Mouse (Mus musculus): ENCODE data around the gene Slc22a23.

Slc22a23 gene

DNA sequence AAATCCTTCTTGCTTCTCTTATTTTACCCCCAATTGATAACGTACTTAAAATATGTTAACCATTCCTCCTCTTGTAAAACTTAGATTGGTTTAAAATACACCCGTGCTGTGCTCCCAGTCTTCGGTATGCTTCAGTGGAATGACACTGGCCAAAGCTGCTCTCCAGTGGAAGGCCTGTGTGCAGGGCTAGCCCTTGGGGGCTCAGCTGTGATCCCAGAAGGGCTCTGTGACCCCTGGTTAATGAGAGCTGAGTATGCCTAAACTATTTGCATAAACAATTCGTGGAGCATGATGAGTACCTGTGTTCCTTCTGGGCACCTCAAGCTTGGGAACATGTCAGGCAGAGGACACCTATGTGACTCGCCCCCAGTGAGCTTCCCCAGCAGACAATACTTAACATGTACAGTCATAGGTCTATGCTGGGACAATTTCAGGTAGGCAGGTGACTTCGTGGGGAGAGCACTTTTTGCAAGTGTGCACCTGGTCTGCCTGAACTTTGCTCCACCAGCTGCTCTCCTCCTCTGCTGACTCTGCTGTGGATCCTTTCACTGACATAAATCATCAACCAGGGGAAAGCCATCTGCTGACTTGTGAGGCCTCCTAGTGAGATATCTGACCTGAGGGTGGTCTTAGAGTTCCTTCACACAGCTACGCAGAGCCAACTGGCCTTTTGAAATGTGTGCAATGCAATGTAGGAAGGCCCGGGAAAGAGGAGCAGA is 77.9 kb downstream of the Slc22a23 start:
- no peak for DNase-seq

DNA sequence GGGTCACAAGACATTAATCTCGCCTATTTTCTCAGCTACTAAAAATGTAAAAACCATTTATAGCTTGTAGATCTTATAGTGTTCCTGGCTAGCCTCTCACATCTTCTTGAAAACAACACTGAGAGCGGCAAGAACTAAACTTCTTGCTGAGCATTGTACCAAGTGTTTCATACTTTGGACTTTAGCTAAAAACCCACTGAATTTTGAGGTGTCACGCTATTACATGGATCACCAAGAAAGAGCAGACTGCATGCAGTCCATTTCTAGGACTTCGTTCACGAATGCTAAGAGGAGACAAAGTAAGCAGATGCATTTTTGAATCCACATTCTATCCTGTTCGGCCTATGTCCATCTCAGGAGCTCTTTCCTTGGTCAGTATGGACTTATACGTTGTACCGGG is 78.9 kb downstream of the Slc22a23 start:
- DNase-seq = no peak

DNA sequence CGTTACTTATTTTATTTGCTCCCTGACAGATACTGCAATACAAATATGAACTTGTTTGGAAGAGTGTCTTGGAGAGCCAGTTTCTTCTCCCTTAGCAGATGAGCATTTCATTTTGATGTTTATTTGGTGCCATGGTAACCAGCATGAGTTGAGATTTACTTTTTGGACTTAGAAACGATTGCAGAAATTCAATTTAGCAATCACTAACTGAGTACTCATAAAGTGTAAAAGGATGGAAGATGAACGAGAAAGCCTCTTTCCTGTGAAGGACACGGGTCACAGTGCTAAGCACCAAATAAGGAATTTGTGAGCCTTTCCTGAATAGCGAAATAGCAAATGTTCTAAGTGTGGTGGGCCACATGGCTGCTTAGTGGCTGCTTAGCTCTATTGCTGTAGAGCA is 79.4 kb downstream of the Slc22a23 start:
- no peak for DNase-seq

DNA sequence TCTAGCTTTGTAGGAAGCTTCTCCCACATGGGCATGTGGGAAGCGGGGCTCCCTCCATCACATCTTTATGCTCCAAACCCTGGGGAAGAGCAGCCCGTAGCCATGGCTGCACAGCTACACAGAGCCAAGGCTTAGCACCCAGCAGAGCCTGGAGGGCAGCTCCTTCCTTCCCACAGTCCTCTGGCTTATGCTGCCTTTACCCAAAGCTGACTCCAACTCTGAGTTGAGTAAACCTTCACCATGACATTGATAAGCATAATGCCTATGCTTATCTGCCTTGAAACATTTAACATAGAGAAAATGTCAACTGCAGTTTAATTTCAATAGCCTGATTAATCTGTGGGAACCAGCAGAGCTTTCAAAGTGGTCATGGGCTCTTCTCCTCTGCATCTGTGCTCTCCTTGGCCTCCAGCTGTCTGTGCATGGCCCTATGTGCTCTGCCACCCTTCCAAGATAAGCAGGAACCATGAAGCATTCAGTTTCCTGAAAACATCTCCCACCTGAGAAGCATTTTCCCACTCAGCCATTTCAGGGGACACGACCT is 79.9 kb downstream of the Slc22a23 start:
- no peak for DNase-seq

DNA sequence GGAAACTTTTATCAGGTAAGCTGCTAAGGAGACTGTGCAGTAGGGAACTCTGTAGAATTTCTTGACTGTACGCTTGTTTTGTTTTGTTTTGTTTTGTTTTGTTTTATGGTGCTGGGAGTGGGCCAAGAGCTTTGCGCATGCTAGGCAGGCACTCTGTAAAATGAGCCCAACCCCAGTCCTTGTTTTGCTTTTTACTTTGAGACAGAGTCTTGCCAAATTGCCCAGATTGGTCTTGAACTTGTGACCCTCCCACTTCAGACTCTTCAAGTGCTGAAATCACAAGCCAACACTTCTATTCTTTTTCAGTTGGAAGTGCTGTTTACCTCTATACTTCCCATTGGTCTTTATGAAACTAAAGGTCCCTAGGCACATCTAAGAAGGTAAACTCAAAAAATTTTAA is 80.5 kb downstream of the Slc22a23 start:
- DNase-seq = no peak

DNA sequence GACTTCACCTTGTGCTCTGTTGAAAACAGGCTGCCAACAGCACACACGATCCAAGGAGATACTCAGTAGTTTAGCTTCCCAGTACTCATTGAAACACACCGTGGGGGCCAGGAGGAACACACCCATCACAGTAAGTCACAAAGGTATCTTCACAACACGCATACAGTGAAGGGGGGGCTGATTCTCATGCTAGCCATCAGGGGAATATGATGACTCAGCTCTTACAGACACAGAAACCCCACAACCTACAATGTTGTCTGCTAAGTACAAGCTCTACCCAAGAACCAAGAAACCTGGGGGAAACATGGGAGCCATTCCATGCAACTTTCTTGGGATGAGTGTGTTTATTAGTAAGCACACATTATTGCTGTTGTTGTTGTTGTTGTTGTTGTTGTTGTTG is 86.2 kb downstream of the Slc22a23 start:
- DNase-seq = no peak

DNA sequence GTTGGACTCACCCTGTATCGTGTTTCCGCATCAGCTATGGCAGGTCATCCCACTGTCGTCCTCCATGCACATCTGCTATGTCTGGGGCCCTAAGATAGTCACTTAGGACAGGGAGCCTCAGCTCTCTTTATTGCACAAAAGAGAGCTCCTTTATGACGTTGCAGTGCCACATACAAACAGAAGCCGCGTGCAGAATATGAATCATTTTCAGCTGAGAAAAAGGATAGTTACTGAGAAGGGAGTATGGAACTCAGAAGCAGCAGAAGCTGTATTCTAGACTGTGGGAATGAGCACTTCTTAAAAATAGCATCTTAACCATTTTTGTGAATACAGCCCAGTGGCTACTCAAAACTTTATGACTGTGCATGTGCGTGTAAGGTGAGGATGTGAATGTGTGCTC is 87.8 kb downstream of the Slc22a23 start:
- DNase-seq = no peak

DNA sequence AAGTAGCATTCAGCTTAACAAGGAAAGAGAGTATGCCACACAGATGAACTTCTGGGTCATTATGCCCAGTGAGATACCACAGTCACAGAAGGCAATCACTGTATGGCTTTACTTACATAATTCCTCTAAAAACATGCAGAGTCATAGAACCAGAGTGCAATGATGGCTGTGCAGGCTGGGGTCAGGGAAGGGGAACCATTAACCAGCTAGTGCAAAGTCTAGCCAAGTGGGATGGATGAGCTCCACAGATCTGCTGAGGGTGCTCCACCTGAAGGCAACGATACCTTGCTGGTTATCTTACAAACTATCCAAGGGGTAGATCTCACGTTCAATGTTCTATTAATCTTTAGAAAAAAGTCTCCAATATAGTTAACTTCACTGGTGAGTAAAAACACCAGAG is 88.3 kb downstream of the Slc22a23 start:
- no peak for DNase-seq

DNA sequence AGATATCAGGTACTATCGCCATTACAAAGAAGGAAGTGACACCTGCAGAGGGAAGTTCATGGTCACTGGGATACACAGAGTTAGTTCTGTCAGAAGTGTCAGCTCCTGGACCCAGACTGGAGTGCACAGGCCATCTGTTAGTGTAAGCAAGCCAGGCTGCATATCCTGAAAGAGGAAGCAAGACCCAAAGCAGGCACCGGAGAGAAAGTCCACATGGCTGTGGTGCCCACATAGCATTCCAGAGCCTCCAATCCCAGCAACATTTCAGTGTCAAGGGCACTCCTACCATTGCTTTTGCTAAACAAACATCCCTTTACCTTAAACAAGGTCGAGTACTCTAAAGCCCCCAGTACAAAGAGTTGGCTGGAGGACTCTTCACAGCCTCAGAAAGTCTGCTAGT is 89.7 kb downstream of the Slc22a23 start:
- no peak for DNase-seq

DNA sequence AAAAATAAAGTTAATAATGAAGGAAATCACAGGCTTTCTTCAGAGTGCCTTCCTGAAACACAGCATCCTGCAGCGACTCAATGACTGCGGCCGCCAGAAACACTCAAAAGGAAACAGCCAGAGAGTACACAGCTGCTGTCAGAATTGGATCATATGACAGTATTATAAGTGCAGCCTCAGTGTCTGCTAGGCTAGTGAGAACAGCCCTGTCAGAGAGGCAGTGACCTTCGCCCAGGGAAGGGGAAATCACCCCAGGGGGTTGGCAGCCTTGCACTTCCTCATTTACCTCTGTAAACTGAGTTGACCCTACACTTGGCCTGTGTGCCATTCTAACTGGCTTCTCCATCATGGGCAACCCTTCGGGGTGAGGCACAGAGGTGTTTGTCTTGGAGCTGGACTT is 90.3 kb downstream of the Slc22a23 start:
- DNase-seq = peak; percentile 3 to 8

DNA sequence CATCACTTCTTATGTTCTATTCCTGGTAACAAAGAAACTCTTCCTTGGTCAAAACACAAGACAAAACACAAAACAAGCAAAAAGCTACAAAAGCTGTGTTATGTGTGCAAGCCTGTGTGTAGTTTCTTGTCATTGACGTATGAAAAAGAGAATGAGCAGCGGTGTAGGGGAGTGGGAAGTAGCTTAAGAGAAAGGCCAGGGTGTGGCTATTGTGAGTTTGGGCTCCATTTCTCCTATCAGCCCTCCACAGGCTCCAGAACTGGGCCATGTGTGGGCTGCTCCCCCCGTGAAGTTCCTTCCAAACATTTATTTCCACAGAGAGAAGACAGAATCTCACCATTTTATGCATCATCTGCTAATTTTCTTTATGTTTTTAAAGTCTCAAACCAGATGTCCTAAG is 91.2 kb downstream of the Slc22a23 start:
- DNase-seq = no peak

DNA sequence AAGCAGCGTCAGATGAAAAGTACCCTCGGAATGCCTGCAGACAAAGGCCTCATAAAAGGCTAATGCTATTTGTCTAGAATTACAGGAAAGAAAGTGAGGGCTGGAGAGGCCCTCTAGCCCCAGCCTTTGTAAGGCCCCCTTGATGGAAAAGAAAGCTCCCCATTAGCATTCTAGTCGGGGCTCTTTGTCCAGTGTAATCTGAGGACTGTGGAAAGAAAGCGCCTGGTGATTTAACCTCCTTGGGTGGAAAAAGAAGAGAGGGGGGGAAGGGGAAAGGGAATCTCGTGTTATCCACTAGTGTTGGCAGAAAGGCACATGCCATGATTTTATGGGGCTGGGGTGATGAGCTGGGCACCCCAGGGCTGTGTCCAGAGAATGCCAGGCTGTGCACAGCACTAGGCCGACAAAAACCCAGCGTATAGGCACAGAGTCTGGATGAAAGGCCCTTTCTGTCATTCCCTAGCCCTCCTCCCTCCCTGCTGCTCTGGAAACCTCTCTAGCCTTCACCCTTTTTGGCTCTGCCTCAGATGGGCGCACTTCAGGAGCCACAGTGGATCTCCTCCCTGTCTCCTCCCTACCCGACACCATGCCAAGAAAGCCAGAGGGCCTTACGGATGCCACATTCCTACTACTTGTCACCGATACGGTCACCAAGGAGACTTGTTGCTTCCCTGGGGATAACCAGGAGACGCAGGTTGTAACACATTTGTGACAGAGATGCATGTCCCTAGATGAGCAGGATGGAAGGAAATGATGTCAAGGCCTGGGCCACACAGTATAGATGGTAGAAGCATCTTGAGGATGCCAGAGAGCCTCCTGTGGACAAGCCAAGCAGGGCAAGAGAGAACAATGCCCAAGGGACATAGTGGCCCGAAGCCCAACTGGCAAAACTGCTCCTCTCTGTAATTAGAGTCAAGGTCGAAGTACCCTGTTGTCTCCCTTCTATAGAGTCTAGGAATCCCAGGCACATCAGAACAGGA is 95.8 kb downstream of the Slc22a23 start:
- DNase-seq = no peak

DNA sequence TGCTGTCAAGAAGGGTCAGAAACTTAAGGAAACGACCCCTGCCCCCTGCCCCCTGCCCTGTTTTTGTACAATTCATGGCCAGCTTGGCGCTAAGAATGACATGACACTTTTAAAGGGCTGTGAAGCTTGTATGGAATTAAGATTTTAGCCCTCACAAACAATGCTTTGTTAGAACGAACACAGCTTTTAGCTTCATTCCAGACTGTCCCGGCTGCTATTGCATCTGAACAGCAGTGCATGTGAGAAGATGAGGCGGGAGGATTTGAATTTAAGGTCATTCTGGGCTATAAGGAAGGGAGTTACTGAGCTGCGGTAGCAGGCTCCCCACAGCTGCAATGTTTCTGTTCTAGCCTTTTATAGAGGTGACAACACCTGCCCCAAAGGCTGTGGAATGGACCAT is 96.9 kb downstream of the Slc22a23 start:
- no peak for DNase-seq

DNA sequence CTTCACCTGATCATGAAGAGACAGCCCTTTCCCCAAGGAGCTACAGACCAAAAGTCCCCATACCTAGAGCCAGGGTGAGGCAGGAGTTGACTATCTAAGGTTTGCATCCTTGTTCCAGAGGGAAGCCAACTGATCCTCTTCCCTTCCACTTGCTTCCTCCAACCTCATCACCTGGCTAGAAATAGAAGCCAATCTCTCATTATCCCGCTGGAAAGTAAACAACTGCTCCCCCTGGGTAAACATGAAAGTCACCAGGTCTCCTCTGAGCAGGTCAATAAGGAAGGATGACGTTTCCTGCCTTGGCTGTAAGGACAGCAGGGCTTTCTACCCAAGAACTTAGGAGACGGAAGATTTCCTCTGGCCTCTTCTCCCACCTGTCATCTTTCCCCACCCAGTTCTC is 98.2 kb downstream of the Slc22a23 start:
- no peak for DNase-seq

DNA sequence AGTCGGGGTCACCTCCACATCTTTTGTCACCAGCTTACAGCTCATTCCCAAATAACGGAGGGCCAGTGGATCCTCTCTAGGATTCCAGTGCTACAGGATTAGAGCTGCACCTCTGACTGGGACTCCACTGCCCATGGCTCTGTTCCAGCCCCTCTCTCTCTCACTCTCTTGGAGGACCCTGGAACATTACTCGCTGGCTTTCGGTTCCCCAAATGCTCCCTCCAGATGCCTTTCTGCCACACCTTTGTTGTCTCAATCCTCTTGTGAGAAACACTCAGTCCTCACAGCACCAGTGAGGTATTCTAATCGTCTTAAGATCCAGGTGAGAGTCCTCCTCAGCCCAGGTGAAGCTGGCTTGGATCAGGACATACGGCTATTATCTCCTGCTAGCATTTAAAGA is 99.8 kb downstream of the Slc22a23 start:
- no peak for DNase-seq

DNA sequence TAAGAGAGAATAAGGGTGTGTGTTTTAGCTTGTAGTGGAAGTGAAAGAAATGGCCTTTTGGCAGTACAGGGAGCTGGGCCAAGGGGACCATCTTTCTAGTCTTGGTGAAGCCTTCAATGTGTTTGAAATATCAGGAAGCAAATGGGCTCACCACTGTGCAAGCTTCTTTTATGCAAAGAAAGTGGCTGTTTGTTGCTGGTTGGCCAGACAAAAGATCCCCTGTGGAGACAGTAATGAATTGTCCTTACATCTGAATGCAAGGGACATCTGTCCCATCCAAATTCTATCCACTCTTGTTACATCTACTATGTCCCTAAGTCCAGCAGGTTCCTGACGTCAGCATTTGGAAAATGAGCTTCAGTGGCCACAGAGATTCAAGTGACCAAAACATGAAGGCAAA is 100.8 kb downstream of the Slc22a23 start:
- DNase-seq = no peak

DNA sequence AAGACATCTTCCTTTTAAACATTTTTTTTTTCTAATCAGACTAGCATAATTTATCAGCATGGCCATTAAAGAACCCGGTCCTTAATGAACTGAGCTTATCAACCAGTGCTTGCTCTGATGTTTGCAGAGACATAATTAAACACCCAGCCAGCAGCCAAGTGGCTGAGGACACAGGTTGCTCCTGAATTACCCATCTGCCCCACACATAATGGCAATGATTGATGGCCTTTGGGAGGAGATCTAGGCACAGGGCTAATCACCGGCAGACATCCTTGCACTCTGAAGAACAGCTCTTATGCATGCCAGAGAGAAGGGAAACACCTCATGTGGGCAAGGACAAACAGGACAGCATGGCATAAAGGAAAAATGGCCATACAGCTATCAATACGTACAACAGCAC is 102.8 kb downstream of the Slc22a23 start:
- no peak for DNase-seq

DNA sequence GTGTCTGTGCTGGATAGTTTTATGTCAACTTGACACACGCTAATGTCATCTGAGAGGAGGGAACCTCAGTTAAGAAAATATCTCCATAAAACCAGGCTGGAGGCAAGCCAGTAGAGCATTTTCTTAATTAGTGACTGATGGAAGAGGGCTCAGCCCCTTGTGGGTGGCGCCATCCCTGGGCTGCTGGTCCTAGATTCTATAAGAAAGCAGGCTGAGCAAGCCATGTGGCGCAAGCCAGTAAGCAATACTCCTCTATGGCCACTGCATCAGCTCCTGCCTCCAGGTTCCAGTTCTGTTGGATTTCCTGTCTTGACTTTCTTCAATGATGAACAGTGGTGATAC is 104.9 kb downstream of the Slc22a23 start:
- no peak for DNase-seq

DNA sequence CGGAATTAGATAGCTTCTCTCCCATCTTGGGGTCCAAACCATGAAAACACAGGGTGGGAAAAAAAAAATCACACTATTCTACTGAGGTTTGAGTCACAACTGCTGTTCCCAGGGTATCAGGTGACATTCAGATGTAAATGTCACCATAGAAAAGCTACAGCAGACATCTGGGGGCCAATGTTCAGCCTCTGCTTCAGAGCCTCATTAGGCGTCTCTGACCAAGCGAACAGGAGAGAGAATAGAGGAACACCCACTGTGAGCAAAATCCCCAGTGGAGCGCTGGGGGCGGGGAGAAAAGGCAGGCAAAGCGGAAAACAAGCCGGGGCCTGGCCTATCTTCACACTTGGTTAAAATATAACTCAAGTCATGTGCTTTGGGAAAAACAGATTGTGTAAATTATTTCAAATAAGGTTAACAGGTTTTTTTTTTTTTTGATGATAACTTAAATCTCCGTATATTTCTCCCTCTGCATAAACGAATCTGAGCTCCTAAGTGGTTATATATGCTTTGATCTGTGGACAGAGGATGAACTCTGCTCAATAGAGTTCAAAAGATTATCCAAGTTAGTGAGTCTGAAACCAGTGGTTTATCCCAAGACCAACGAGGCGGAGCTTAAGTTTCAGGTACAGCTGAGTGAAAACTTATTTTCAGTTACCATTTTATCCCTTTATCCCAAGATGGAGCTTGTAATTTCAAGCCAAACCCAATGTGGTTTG is 105.5 kb downstream of the Slc22a23 start:
- DNase-seq = no peak

DNA sequence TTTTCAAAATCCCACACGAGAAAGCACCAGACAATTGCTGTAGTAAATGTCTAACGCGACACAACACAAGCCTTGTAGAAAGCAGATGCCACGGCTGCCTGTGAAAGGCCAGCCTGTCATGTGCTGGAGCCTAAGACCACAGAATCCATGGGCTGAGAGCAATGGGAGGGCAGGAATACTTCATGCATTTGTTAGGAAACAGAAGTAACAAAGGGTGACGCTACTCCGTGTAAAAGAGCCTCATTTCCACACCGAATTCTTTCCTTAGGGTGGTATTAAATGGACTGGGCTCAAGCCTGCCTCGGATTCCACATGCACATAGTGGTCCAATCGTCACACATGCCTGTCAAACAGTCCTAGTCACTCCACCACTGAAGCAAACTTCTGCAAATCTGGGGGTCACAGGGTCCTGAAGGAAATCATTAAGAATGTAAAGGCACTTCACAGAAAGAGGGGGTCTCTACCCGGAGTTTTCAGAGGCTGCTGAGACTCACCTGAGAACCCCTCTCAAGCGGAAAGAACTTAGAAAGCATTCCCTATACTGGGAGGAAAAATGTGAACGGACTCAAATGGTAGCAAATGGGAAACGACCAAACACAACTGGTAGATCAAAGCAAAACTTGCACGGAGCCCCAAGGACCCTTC is 106.2 kb downstream of the Slc22a23 start:
- no peak for DNase-seq

DNA sequence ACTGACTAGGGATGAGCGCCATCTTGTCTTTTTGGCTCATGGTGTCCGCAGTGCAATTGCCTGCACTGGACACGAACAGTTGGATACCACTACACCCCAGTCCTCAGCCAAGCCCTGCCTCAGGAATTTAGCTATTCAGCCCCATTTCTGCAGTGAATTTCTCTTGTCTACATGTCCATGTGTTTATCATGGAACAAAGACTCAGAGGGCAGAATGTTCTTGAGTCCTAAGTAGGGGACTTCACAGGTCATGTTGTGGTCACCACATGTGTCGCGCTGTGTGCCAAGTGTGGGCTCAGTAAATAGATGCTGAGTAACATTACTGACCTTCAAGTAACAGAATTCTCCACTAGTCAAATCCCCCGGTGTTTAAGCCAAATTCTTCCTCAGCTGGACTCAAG is 109.9 kb downstream of the Slc22a23 start:
- DNase-seq = no peak

DNA sequence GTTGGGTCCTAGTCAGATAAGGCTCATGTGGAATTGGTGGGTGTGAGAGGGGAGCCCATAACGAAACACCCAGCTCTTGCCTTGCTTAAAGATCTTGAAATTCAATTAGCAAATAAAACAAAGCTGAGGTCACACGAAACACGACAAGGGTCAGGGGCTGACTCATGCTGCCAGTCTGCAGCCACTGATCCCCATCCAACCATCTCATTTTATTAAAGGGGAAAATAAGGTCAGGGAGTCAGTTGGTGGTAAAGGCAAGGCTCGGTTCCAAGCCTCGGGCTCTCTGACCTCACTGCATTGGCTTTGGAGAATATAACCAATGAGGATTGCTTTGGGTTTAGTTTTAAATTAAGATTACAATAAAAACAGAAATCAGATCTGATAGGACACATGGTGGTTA is 110.5 kb downstream of the Slc22a23 start:
- DNase-seq = no peak

DNA sequence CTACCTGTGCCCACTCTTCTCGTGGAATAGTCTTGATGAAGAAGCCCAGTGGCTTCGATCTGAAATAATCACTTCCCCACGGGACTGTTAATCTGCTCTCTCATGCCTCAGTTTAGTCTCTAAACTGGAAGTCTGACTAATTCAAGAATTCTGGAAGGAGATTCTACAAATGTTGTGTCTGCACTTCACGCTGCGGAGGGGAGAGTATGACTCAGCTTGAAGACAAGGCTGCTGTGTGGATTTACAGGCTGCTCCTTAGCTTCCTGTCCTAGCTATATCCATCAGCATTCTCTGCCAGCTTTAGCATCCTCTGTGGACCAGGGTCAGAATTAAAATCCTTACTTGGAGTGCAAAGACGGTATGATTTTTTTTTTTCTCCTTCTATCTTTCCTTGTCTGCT is 112.0 kb downstream of the Slc22a23 start:
- no peak for DNase-seq
